Mouse (Mus musculus) heart, postnatal 25 days (tissue): ENCODE measurements around the gene Ccdc177. TPM values are rescaled to one million over a fixed set of nuclear protein-coding genes. Genes with fewer than 3 reads are reported as not detected.
"Not testable (repeated sequence)": the region's sequence is repeated elsewhere in the genome, so short reads cannot be mapped to it uniquely, and the experiment has no call there.

Experiments used
- DNase-seq: peaks from one replicate; pipeline ENCODE4 v3.0.0; 2022; ENCODE audit warnings: low spot score
- intact Hi-C: fragments of 180-260 bp; cut with DNase I; formaldehyde crosslinking; loops from one replicate; pipeline ENCODE4 v1.15.1; 2025
- total RNA-seq, 2 experiments: library from RNA; stranded (reverse); gene quantifications; 2 replicates each; pipeline ENCODE4 v1.2.3; 2021

The Ccdc177 gene
- total RNA-seq, result under 1 TPM; 0.06 to 0.08 TPM

- DNase-seq, result peak; percentile 11
- intact Hi-C loops, result loop anchor here (2.0 to 10.0 kb wide), 2 partner anchors 32 to 606 kb away; no protein-coding TSS in a partner anchor
Observed at GRCm38 (mm10) chr12:80760396-80760801, at the start of gene Ccdc177. Ccdc177 (minus strand) TSS chr12:80760687.

DNA sequence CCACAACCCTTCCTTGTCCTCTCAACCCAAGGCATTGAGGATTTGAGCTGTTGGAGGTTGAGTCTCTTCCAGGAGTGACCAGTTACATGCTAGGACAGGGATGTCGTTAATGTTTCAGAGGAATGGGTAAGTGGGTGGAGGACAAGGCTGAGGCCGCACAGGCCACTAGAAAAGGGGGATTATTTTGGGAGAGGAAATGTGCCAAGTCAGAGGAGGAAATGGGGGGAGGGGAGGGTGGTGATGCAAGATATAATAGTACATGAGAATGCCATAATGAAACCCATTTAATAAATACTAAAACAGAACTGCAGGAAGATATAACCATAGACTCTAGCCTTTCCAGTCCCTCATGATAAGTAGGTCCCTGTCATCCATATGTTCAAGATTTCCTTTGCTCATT, 49.5 kb upstream of the Ccdc177 start:
- intact Hi-C loops, result loop anchor here (2.0 kb wide), 1 partner anchor 17 kb away; no protein-coding TSS in a partner anchor
- DNase-seq, result no peak

DNA sequence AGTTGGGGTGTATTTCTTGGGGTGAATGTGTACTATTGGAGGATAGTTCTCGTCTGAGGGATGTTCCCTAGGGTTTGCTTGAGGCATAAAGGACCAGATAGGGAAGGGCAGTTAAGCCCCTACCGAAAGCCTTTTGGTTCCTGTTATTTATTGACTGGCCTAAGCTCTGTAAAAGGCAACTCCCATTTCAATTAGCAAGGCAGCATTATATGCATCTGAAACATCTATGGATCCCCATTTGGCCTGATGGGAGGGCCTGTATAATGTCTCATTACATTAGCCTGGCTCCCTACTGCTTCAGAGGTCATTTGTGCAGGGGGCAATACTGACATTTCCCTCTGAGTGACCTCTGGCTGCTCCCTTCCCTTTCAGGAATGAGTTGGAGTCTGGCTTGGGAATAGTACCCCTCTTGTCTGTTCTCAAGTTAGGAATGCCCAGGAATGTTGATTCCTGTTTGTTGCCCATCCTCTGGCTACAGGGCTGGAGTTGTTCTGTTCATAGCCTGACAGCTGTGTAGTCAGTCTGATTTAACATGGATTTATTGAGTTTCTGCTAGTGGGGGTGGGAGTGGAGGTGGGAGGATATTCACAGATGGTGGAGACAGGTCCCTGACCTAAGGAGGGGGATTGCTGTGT, 47.1 kb upstream of the Ccdc177 start:
- DNase-seq, result no peak
- intact Hi-C loops, result no loop called here

DNA sequence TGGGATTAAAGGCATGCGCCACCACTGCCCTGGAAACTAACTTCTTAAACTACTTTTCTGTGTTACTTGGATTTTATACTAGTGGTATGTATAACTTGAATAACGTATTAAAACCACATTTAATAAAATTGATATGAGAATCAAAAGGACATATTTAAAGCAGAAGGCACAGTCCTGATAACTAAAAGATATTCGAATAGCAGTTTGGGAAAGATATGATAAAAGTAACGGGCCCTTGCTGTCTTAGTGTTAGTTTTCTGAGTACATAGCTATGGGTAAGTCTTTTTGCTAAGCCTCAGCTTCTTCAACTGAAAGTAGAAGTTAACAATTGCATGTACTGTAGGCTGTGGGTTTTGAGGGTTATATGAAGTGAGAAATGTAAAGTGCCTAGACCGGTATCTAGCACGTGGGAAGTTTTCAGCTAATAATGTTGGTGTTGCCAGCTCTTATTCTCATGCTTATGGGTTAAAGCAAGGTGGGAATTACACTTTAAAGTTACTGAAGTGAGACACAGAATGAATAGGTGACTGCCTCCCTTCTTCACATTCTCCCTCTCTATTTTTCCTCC, 44.5 kb upstream of the Ccdc177 start:
- DNase-seq, result no peak
- intact Hi-C loops, result no loop called here

- intact Hi-C loops, result no loop called here
- DNase-seq, result no peak
Observed at GRCm38 (mm10) chr12:80803924-80804323, 43.4 kb upstream of the Ccdc177 start.

- no peak for DNase-seq
- intact Hi-C loops, result no loop called here
Observed at GRCm38 (mm10) chr12:80801443-80801842, 41.0 kb upstream of the Ccdc177 start.

DNA sequence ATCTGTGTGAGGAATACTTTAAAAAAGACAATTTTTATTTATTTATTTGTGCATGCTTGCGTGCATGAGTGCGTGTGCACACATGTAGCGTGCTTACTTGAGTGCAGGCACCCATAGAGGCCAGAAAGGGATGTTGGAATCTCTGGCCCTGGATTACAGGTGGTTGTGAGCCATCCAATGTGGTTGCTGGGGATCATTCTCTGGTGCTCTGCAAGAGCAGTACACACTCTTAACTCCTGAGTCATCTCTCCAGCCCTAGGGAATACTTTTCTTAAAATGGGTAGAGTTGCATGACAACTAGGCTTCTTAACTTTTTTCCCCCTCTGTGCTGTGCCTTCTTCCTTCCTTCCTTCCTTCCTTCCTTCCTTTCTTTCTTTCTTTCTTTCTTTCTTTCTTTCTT, 39.7 kb upstream of the Ccdc177 start:
- intact Hi-C loops, result no loop called here
- no peak for DNase-seq

DNA sequence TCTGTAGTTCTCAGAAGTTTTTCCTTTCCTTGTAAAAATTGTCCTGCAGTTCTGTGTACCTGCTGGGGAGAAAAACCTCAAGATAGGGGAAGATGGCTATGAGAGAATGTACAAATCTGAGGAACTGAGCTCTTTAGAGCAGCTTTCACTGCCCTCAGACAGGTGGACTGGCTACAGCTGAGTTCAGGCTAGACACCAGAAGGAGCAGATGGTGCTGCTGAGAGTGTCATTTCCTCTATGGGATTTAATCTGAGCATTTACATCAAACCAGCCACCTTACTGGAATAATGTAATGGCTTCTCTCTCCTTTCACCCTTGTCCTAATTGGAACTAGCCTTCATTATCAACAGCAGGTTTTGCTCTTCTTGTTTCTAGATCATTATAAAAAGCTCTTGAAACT, 37.8 kb upstream of the Ccdc177 start:
- intact Hi-C loops, result no loop called here

DNA sequence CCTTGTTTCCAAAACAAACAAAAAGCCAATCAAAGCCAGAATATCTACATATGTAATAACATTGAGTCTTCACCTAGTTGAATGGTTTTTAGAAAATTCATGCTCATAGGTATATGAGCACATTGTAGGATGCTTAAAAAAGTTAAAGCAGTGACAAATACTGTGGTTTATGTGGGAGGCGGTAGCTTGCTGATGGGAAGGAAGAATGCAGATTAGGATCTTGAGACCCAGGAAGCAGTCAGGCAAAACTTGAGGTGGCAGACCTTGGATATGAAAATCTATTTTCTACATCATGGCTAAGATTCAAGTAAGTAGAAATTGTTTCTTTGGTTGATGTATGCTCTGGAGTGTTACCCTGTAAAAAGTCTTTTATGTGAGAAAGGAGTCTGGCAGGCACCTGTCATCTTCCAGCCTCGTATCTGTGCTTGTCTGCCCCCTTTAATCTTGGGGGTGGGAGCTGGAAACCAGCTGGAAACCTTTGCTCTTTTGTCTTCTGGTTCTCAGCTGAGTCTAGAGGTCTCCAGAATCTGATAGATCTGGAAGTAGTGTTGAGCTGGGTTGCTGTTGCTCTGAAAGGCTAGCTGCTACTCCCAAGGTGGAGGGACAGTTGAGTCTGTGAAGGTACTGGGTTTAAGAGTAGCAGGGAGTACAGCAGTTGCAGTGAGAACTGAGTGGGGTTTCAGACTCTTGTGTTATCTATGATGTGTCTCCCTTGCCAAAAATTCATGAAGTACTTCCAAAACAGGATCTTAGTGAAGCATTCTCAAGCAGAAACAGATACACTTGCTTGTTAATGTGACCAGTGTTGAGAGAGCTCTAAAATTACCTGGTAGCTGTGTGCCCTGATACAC, 34.7 kb upstream of the Ccdc177 start:
- DNase-seq, result no peak
- intact Hi-C loops, result loop anchor here (5.0 kb wide), 1 partner anchor 37 kb away; no protein-coding TSS in a partner anchor

More for the DNA sequence above, 37.8 kb upstream of the Ccdc177 start:
- no peak for DNase-seq

- no peak for DNase-seq
- intact Hi-C loops, result loop anchor here (5.0 kb wide), 1 partner anchor 38 kb away; no protein-coding TSS in a partner anchor
Observed at GRCm38 (mm10) chr12:80794522-80794921, 34.0 kb upstream of the Ccdc177 start.

GRCm38 (mm10) chr12:80793535-80793934, 33.0 kb upstream of the Ccdc177 start:
- DNase-seq, result no peak
- intact Hi-C loops, result loop anchor here (2.0 to 5.0 kb wide), 2 partner anchors 17 to 39 kb away; no protein-coding TSS in a partner anchor

DNA sequence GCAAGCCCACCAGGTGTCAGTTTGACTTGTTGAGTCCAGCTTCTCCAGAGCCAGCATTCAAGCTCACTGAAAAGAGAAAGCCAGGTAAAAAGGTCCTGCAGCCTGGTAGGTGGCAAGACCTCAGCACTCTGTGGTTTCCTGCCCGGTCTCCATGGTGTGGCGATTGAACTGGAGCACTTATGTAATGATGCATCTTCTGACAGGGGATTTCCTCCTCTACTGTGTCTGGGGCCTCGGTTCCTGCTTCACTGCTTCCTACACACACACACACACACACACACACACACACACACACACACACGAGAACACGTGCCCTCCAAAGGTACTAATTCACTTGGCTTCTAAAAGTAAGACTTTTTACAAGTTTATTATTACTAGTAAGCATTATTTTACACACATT, 32.4 kb upstream of the Ccdc177 start:
- intact Hi-C loops, result loop anchor here (2.0 to 5.0 kb wide), 2 partner anchors 18 to 39 kb away; no protein-coding TSS in a partner anchor
- DNase-seq, result no peak

DNA sequence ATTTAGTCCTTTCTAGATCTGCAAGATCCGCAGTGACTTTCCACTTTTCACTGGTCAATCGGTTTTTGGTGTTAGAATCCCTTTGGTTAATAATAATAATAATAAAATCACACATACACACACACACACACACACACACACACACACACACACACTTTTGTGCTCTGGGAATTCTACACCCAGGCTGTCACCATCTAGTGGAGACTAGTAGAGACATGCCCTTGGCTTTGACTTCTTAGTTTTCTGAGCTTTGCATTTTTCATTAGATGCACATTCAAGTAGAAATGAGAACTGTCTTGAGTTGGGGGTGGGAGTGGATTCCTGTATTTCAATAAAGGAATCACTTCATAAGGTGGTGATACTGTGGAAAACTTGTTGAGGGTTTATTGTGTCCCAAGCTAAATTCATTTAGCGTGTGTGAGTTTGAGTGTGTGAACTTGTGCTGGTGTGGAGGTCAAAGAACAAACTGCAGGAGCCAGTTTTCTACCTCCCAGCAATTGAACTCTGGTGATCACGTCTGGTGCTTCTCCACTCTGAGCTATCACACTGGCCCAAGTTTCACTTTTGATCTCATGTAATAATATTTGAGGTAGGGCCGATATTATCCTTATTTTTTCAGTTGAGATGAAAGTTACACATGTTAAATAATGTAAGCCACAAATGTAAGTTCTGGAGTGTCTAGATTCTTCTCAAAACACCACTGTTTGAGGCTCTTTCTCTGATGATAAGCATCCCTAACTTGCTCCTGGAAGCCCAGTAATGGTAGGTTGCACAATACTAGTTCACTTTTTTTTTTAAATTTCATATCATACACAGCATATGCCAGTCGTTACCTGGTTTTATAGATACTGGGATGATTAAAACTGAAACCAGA, 31.3 kb upstream of the Ccdc177 start:
- no peak for DNase-seq

DNA sequence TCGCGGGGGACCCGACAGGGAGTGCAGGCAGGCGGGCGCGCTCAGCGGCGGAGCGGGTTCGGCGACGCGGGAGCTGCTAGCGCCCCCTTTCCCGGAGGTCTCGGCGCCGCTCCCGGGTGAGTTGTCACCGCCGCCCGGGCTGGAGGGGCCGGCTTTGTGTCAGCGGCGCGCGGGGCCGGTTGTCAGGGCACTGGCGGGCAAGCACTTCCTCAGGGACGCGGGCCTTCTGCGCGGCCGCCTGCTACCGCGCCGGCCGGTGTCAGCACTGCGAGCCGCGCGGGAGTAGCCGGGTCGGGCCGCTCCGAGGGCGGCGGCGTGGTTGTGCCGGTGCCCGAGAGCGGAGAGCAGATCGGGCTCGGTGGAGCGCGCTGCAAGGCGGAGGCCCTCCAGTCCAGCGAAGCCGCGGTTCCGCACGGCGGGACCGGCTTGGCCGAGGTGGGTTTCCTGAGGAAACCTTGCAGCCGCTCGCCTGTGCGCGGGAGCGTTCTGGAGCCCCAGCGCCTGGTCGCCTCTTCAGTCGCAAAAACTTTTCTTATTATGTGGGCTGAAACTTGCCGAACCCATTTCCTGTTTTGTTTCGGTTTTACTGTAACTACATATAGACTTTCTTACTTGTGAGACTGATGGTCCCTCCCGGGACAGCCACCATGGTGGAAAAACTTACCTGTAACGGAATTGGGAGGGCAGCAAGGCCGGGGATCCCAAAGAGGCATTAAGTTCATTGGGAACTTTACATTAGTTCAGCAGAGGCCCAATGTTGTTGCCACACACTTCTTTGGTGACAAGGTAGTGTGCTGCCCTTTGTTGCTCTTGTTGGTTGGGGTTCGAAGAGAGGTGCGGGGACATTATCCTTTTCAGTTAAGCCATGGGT, 30.4 kb upstream of the Ccdc177 start:
- no peak for DNase-seq
- intact Hi-C loops, result loop anchor here (5.0 kb wide), 1 partner anchor 41 kb away; no protein-coding TSS in a partner anchor

More for the DNA sequence above, 31.3 kb upstream of the Ccdc177 start:
- intact Hi-C loops, result loop anchor here (2.0 to 5.0 kb wide), 2 partner anchors 19 to 40 kb away; no protein-coding TSS in a partner anchor

DNA sequence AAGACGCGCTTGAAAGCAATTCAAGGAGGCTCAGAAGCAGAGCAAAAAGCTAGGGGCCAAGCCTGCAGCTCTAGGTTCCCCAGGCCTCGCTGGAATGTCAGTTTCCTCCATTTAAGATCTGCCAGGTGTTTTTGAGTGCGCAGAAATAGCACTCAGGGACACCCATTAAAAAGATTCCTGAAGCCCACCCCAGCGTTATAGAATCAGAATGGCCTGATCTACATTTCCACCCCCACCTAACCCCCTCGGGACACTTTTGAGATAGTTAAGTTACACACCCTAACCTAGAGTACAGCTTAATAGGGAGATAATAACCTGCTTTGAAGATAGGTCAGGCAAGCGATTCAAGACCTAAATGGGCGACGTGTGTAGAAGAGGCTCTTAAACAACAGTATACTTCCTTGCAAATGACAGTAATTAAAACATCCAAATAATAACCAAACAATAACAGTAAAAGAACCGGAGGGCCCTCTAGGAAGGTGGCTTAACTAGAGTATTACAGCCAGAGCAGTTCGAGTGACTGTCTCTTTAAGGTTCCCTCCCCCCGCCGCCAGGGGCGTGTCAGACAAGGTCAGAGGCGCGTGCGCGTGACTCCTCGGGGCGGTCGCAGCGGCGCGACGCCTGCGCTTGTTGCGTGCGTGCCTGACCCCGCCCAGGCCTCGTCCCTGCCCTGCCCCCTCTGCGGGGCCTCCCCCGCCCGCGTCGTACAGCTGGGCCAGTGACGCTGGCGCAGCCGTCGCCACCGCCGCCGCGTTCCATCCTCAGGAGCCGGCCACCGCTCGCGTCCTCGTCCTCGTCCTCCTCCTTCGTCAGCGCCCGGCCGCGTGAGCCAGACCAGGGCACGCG, 29.6 kb upstream of the Ccdc177 start, which contains the start of gene Susd6:
Susd6 (plus strand) TSS at position 662 of the 846 bp plus-strand sequence.
- DNase-seq, result peak; percentile 97
- intact Hi-C loops, result loop anchor here (5.0 kb wide), 2 partner anchors 42 to 102 kb away; no protein-coding TSS in a partner anchor

DNA sequence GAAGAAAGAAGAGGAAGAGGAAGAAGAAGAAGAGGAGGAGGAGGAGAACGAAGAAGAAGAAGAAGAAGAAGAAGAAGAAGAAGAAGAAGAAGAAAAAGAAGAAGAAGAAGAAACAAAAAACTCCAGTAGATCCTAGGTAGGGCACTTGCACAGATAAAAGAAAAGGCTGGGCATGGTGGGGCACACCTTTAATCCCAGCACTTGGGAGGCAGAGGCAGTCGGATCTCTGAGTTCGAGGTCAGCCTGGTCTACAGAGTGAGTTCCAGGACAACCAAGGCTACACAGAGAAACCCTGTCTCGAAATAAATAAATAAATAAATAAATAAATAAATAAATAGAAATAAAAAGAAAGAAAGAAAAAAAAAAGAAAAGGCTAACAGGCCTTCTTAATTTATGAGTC, 28.8 kb upstream of the Ccdc177 start:
- DNase-seq, result not testable (repeated sequence)
- intact Hi-C loops, result loop anchor here (5.0 kb wide), 1 partner anchor 103 kb away; no protein-coding TSS in a partner anchor

GRCm38 (mm10) chr12:80788188-80788587, 27.7 kb upstream of the Ccdc177 start:
- intact Hi-C loops, result loop anchor here (5.0 kb wide), 1 partner anchor 104 kb away; no protein-coding TSS in a partner anchor
- no peak for DNase-seq
